Mouse (Mus musculus): ENCODE measurements at regions not wholly inside any gene's neighbourhood (a gene's known extent, or its start where the extent isn't known, plus 50 kb on each side); places are given as distances from the start of the nearest gene placed in this dataset.

DNA sequence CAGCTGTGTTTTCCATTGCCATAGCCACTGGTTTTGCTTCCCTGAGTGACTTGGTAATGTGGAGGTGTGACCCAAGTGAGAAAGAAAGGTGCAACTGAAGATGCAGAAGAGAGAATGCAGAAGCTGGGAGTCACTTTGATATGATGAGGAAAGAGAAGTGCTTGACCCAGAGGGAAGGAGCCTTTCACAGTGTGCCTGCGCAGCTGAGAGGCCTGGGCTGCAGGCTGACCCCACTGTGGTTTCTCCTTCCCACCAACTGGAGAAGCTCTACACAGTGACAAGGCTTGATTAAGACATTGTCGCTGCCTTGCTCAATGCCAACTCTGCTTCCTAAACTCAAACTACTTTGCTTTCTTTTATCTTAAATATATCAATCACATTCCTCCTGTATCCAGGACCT lies 305.3 kb upstream of the Kdm8 start:
- no peak for TF ChIP-seq FOSL1 (IDR thresholded peaks at IDR 0.05; ENCODE audit: insufficient read depth, low read length, poor library complexity, severe bottlenecking)
- TF ChIP-seq USF1 (IDR thresholded peaks at IDR 0.05; ENCODE audit: low read depth): no peak
- TF ChIP-seq CTCF (IDR thresholded peaks at IDR 0.05; ENCODE audit: control insufficient read depth, insufficient read depth, insufficient read length): no peak
- no peak for TF ChIP-seq MYOG (IDR thresholded peaks at IDR 0.05; ENCODE audit: control insufficient read depth, extremely low read depth, insufficient read length)
- no peak for TF ChIP-seq MYOD1 (IDR thresholded peaks at IDR 0.05; ENCODE audit: control insufficient read depth, insufficient read length, low read depth)
- no peak overlapping the region for H3K4me3 ChIP-seq (ENCODE audit: insufficient read depth, poor library complexity, severe bottlenecking)
- no peaks in the 10 kb centered on the region for H3K79me3 ChIP-seq (ENCODE audit: low read depth)

DNA sequence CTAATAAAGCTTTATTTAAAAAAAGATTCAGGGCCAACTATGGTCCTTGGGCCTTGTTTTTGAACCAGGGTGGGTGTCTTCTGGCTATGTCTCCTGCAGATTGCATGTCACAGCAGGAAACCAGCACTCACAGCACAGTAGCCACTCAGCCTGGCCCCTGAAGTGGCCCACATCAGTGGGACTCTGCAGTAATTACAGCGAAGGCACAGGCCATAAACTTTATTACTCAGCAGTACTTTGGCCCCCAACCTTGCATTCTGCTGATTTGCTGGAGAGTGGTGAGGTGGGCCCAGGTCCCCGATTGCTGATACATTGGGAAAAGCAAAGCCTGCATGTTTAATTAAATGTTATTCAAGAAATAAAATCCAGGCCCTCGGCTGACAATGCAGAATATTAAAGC lies 303.6 kb upstream of the Kdm8 start:
- Histone ChIP-seq H3K36me3 (ENCODE audit: control insufficient read depth, insufficient read depth) (no peaks in the 10 kb centered on the region), H3ac (ENCODE audit: control insufficient read depth, insufficient read length, low read depth) (no peak overlapping the region), H3K79me2 (ENCODE audit: control insufficient read depth, insufficient read depth) (no peaks in the 10 kb centered on the region), H3K27me3 (ENCODE audit: control insufficient read depth, insufficient read depth, insufficient read length) (no peaks in the 10 kb centered on the region), H3K79me3 (ENCODE audit: low read depth) (no peaks in the 10 kb centered on the region), H3K4me3 (ENCODE audit: insufficient read depth, poor library complexity, severe bottlenecking) (no peak overlapping the region)
- no peak for TF ChIP-seq CTCF (IDR thresholded peaks at IDR 0.05; ENCODE audit: control insufficient read depth, insufficient read depth, insufficient read length)
- TF ChIP-seq CEBPB (IDR thresholded peaks at IDR 0.05; ENCODE audit: low read depth): no peak
- TF ChIP-seq MAX (IDR thresholded peaks at IDR 0.05): no peak
- TF ChIP-seq MYOG (IDR thresholded peaks at IDR 0.05; ENCODE audit: control insufficient read depth, extremely low read depth, insufficient read length): no peak
- no peak for TF ChIP-seq USF1 (IDR thresholded peaks at IDR 0.05; ENCODE audit: low read depth)
- TF ChIP-seq FOSL1 (IDR thresholded peaks at IDR 0.05; ENCODE audit: insufficient read depth, low read length, poor library complexity, severe bottlenecking): no peak
- TF ChIP-seq MYOD1 (IDR thresholded peaks at IDR 0.05; ENCODE audit: control insufficient read depth, insufficient read length, low read depth): no peak

More for the DNA sequence above, 305.3 kb upstream of the Kdm8 start:
- Histone ChIP-seq H3K27me3 (ENCODE audit: control insufficient read depth, insufficient read depth, insufficient read length) (no peaks in the 10 kb centered on the region), H3K79me2 (ENCODE audit: control insufficient read depth, insufficient read depth) (no peaks in the 10 kb centered on the region), H3ac (ENCODE audit: control insufficient read depth, insufficient read length, low read depth) (no peak overlapping the region), H3K36me3 (ENCODE audit: control insufficient read depth, insufficient read depth) (no peaks in the 10 kb centered on the region)

DNA sequence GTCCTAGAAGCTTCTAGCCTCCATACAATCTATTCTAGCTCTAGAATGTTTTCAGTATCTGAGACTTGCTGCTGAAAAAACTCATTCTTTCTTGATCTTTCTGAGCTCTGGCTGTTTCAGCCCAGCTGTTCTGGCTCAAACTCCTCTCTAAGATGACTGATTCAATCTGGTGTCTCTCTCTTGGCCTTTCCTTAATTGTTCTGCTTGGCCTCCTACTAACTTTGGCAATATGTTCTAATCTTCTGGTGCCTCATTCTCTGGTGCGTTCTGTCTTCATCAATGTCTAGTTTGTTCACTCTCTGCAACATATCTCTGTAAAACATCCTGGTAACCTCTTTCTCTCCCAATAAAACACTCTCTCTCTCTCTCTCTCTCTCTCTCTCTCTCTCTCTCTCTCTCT lies 302.6 kb upstream of the Kdm8 start:
- Histone ChIP-seq H3K4me3 (ENCODE audit: insufficient read depth, poor library complexity, severe bottlenecking) (no peak overlapping the region), H3K79me3 (ENCODE audit: low read depth) (no peaks in the 10 kb centered on the region), H3K79me2 (ENCODE audit: control insufficient read depth, insufficient read depth) (no peaks in the 10 kb centered on the region), H3K27me3 (ENCODE audit: control insufficient read depth, insufficient read depth, insufficient read length) (no peaks in the 10 kb centered on the region), H3K36me3 (ENCODE audit: control insufficient read depth, insufficient read depth) (no peaks in the 10 kb centered on the region), H3ac (ENCODE audit: control insufficient read depth, insufficient read length, low read depth) (no peak overlapping the region)
- TF ChIP-seq MAX (IDR thresholded peaks at IDR 0.05): no peak
- TF ChIP-seq MYOG (IDR thresholded peaks at IDR 0.05; ENCODE audit: control insufficient read depth, extremely low read depth, insufficient read length): no peak
- TF ChIP-seq CEBPB (IDR thresholded peaks at IDR 0.05; ENCODE audit: low read depth): no peak
- TF ChIP-seq USF1 (IDR thresholded peaks at IDR 0.05; ENCODE audit: low read depth): no peak
- TF ChIP-seq FOSL1 (IDR thresholded peaks at IDR 0.05; ENCODE audit: insufficient read depth, low read length, poor library complexity, severe bottlenecking): no peak
- TF ChIP-seq MYOD1 (IDR thresholded peaks at IDR 0.05; ENCODE audit: control insufficient read depth, insufficient read length, low read depth): no peak
- no peak for TF ChIP-seq CTCF (IDR thresholded peaks at IDR 0.05; ENCODE audit: control insufficient read depth, insufficient read depth, insufficient read length)

DNA sequence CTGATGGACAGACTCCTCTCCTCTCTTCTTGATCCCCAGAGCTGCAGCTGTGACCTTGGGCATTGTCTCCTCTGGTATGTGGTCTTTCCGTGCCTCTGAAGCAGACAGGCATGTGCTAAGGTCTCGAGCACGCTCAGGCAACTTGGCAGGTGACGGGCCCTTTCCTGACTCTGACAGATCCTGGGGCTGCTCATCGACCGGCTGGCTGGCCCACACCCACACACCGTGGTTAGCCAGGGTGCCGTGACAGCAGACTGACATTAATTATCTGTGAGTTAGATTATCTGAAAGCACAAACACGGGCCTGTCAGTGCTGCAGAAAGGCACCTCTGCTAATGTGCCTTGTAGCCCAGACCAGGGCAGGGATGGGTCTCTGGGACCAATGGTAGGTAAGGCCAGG lies 298.5 kb upstream of the Kdm8 start:
- Histone ChIP-seq H3K79me2 (ENCODE audit: control insufficient read depth, insufficient read depth) (no peaks in the 10 kb centered on the region), H3K4me3 (ENCODE audit: insufficient read depth, poor library complexity, severe bottlenecking) (no peak overlapping the region), H3K27me3 (ENCODE audit: control insufficient read depth, insufficient read depth, insufficient read length) (no peaks in the 10 kb centered on the region), H3ac (ENCODE audit: control insufficient read depth, insufficient read length, low read depth) (no peak overlapping the region), H3K79me3 (ENCODE audit: low read depth) (no peaks in the 10 kb centered on the region), H3K36me3 (ENCODE audit: control insufficient read depth, insufficient read depth) (no peaks in the 10 kb centered on the region)
- no peak for TF ChIP-seq MYOG (IDR thresholded peaks at IDR 0.05; ENCODE audit: control insufficient read depth, extremely low read depth, insufficient read length)
- TF ChIP-seq USF1 (IDR thresholded peaks at IDR 0.05; ENCODE audit: low read depth): no peak
- TF ChIP-seq MAX (IDR thresholded peaks at IDR 0.05): no peak

DNA sequence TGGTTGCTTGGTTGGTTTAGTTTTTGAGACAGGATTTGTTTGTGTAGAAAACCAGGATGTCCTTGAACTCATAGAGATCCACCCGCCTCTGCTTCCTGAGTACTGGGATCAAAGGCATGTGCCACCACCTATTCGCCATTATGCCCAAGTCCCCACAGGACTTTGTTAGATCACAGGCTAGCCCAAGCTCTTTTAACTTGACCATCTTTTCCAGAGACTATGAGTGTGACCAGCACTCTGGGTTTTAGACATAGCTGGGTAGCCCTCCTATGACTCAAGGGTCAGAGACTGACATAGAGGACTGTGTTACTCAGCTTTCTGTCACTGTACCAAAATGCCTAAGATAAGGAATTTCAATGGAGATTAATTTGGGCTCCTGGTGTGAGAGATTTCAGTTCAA lies 295.3 kb upstream of the Kdm8 start:
- TF ChIP-seq MAX (IDR thresholded peaks at IDR 0.05) (no peak), CTCF (IDR thresholded peaks at IDR 0.05; ENCODE audit: control insufficient read depth, insufficient read depth, insufficient read length) (no peak), FOSL1 (IDR thresholded peaks at IDR 0.05; ENCODE audit: insufficient read depth, low read length, poor library complexity, severe bottlenecking) (no peak)
- no peaks in the 10 kb centered on the region for H3K79me2 ChIP-seq (ENCODE audit: control insufficient read depth, insufficient read depth)
- no peaks in the 10 kb centered on the region for H3K36me3 ChIP-seq (ENCODE audit: control insufficient read depth, insufficient read depth)
- H3K4me3 ChIP-seq (ENCODE audit: insufficient read depth, poor library complexity, severe bottlenecking): no peak overlapping the region
- H3K79me3 ChIP-seq (ENCODE audit: low read depth): no peaks in the 10 kb centered on the region
- H3K27me3 ChIP-seq (ENCODE audit: control insufficient read depth, insufficient read depth, insufficient read length): no peaks in the 10 kb centered on the region
- H3ac ChIP-seq (ENCODE audit: control insufficient read depth, insufficient read length, low read depth): no peak overlapping the region

DNA sequence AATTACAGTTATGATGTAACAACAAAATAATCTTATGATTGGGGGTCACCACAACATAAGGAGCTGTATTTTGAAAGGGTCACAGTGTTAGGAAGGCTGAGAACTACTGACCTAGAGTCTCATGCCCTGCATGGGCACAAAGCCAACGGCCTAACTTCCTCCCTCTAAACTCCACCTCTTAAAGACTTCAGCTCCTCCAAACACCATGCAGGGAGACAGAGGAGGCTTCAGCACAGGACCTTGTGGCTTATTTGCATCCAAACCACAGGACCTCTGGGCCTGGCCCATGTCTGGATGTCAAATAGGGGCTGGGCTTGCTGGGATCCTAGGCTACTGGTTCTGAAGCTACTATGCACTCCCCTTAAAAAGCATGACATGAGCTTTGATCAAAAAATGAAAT lies 294.7 kb upstream of the Kdm8 start:
- no peaks in the 10 kb centered on the region for H3K36me3 ChIP-seq (ENCODE audit: control insufficient read depth, insufficient read depth)
- H3K79me2 ChIP-seq (ENCODE audit: control insufficient read depth, insufficient read depth): no peaks in the 10 kb centered on the region
- H3K79me3 ChIP-seq (ENCODE audit: low read depth): no peaks in the 10 kb centered on the region
- no peaks in the 10 kb centered on the region for H3K27me3 ChIP-seq (ENCODE audit: control insufficient read depth, insufficient read depth, insufficient read length)
- no peak overlapping the region for H3ac ChIP-seq (ENCODE audit: control insufficient read depth, insufficient read length, low read depth)
- TF ChIP-seq FOSL1 (IDR thresholded peaks at IDR 0.05; ENCODE audit: insufficient read depth, low read length, poor library complexity, severe bottlenecking): no peak
- TF ChIP-seq CTCF (IDR thresholded peaks at IDR 0.05; ENCODE audit: control insufficient read depth, insufficient read depth, insufficient read length): no peak
- no peak for TF ChIP-seq MYOG (IDR thresholded peaks at IDR 0.05; ENCODE audit: control insufficient read depth, extremely low read depth, insufficient read length)
- TF ChIP-seq MYOD1 (IDR thresholded peaks at IDR 0.05; ENCODE audit: control insufficient read depth, insufficient read length, low read depth): no peak
- no peak for TF ChIP-seq MAX (IDR thresholded peaks at IDR 0.05)
- TF ChIP-seq USF1 (IDR thresholded peaks at IDR 0.05; ENCODE audit: low read depth): no peak
- no peak overlapping the region for H3K4me3 ChIP-seq (ENCODE audit: insufficient read depth, poor library complexity, severe bottlenecking)

Measured in C2C12 (cell line).